Mouse (Mus musculus): Measurements from ENCODE around the gene Zfp966. TPM values are rescaled to one million over a fixed set of nuclear protein-coding genes. Genes with fewer than 3 reads are reported as not detected.
"Not testable (repeated sequence)": the region's sequence is repeated elsewhere in the genome, so short reads cannot be mapped to it uniquely, and the experiment has no call there.

The Zfp966 gene
- 5.0 and 5.3 TPM in 2 replicates for polyA plus RNA-seq (2016; fragmentation: Nextera tagmentation; extraction: Ambion mirVana)

- no CpG with 5 or more reads among the region's 6 CpGs for WGBS
Measured at GRCm38 (mm10) chr2:175931000-175931399, at the start of gene Zfp966. Gene Zfp966, minus strand, starts transcription at chr2:175931100.

GRCm38 (mm10) chr2:175965031-175965430, 34.1 kb upstream of the Zfp966 start, which contains the start of gene Gm2026:
Gene Gm2026, plus strand, starts transcription at chr2:175965331.
- H3K9me3 ChIP-seq; H3K9ac ChIP-seq (replicated peaks); H3K4me1 ChIP-seq; ATAC-seq (ENCODE audit: low FRiP score, low read depth); H3K4me3 ChIP-seq; H3K36me3 ChIP-seq; H3K27me3 ChIP-seq; H3K27ac ChIP-seq (replicated peaks); H3K4me2 ChIP-seq (replicated peaks): not testable (repeated sequence)
- WGBS: no CpG with 5 or more reads among the region's 4 CpGs

More at GRCm38 (mm10) chr2:175931000-175931399, at the start of gene Zfp966:
- not testable (repeated sequence) for H3K9ac ChIP-seq (replicated peaks); H3K9me3 ChIP-seq; H3K4me1 ChIP-seq; H3K36me3 ChIP-seq; H3K4me3 ChIP-seq; H3K27ac ChIP-seq (replicated peaks); H3K27me3 ChIP-seq; ATAC-seq (ENCODE audit: low FRiP score, low read depth); H3K4me2 ChIP-seq (replicated peaks)

- not testable (repeated sequence) for H3K4me1 ChIP-seq; H3K9ac ChIP-seq (replicated peaks); ATAC-seq (ENCODE audit: low FRiP score, low read depth); H3K4me3 ChIP-seq; H3K4me2 ChIP-seq (replicated peaks); H3K27me3 ChIP-seq; H3K36me3 ChIP-seq; H3K27ac ChIP-seq (replicated peaks); H3K9me3 ChIP-seq
- no CpG with 5 or more reads among the region's 7 CpGs for WGBS
Measured at GRCm38 (mm10) chr2:175869024-175869423, 61.9 kb downstream of the Zfp966 start, which contains the start of gene Gm6710. Gene Gm6710, plus strand, starts transcription at chr2:175869219.

Other genes with a start within 250 kb of the Zfp966 start
- 2.1 and 11.6 TPM in 2 replicates for gene Zfp969, start 227.5 kb downstream of the Zfp966 start, polyA plus RNA-seq (2016; fragmentation: Nextera tagmentation; extraction: Ambion mirVana)
- not detected in 2 replicates for gene Gm2007, start 189.6 kb downstream of the Zfp966 start, polyA plus RNA-seq (2016; fragmentation: Nextera tagmentation; extraction: Ambion mirVana)
- 1.9 and 5.3 TPM in 2 replicates for gene Gm14288, start 130.0 kb downstream of the Zfp966 start, polyA plus RNA-seq (2016; fragmentation: Nextera tagmentation; extraction: Ambion mirVana)
- gene Gm6710, start 61.9 kb downstream of the Zfp966 start, polyA plus RNA-seq (2016; fragmentation: Nextera tagmentation; extraction: Ambion mirVana): 25.7 and 29.1 TPM in 2 replicates
- gene Gm2026, start 34.2 kb upstream of the Zfp966 start, polyA plus RNA-seq (2016; fragmentation: Nextera tagmentation; extraction: Ambion mirVana): 14.3 and 23.1 TPM in 2 replicates
- gene Gm2004, start 218.7 kb upstream of the Zfp966 start, polyA plus RNA-seq (2016; fragmentation: Nextera tagmentation; extraction: Ambion mirVana): 0.96 and 1.4 TPM in 2 replicates